In genomic region chr5:115212861-115213260, GRCm38 (mm10) we compare ENCODE assay signal across 21 mouse cellular contexts. TPM values are rescaled to one million over a fixed set of nuclear protein-coding genes. Genes with fewer than 3 reads are reported as not detected.
DNase-seq lines count a peak whose midpoint lies in the region; ATAC-seq and TF ChIP-seq lines count a peak whose summit lies in the region.
"Had no signal": no experiment of that assay in that cellular context is flagged by ENCODE, and none has a peak within 500 bp of the region (broad histone marks: within the 10 kb centered on the region; RNA-seq: fewer than 3 reads in every experiment).

No protein-coding gene starts in this region.

- H3K4me3 ChIP-seq in forebrain, embryonic 14.5 days (ENCODE audit: low read depth, low read length): no peak overlapping the region
- no peak overlapping the region for H3K4me3 ChIP-seq in forebrain, embryonic 11.5 days (ENCODE audit: low read depth, low read length)
- no peak overlapping the region for H3K4me3 ChIP-seq in left cerebral cortex, adult 2 months
- H3K4me3 ChIP-seq in MEL (ENCODE audit: control insufficient read depth in 1 of 2, insufficient read depth in 1 of 2, low read depth in 2 of 2, low read length in 2 of 2): no peak overlapping the region
- no peak overlapping the region for H3K4me3 ChIP-seq in midbrain, embryonic 13.5 days (replicated peaks)
- H3K4me3 ChIP-seq: embryonic facial prominence, embryonic 12.5 days; forebrain, embryonic 13.5 days; gastrocnemius, adult 2 months; heart, embryonic 13.5 days; hindbrain, embryonic 15.5 days had no signal

- no peaks in the 10 kb centered on the region for H3K9me3 ChIP-seq in forebrain, embryonic 14.5 days (replicated peaks; ENCODE audit: control insufficient read depth, low read length)
- H3K9me3 ChIP-seq in forebrain, embryonic 11.5 days (ENCODE audit: control insufficient read depth, low read length): no peaks in the 10 kb centered on the region
- H3K9me3 ChIP-seq in MEL (replicated peaks; ENCODE audit: insufficient read depth, low read length): no peaks in the 10 kb centered on the region
- no peaks in the 10 kb centered on the region for H3K9me3 ChIP-seq in midbrain, embryonic 13.5 days
- H3K9me3 ChIP-seq: embryonic facial prominence, embryonic 12.5 days; forebrain, embryonic 13.5 days; heart, embryonic 13.5 days; hindbrain, embryonic 15.5 days had no signal

- no peaks in the 10 kb centered on the region for H3K36me3 ChIP-seq in forebrain, embryonic 14.5 days (ENCODE audit: control insufficient read depth, insufficient read depth, low read length)
- H3K36me3 ChIP-seq in forebrain, embryonic 11.5 days (ENCODE audit: control insufficient read depth, insufficient read depth, low read length): no peaks in the 10 kb centered on the region
- H3K36me3 ChIP-seq in MEL (ENCODE audit: control insufficient read depth in 1 of 2, insufficient read depth in 2 of 2, low read length in 2 of 2): peaks cover 0 to 3% of the 10 kb centered on the region in 2 experiments; a peak in 2 of 4 replicates
- H3K36me3 ChIP-seq in midbrain, embryonic 13.5 days: no peaks in the 10 kb centered on the region
- H3K36me3 ChIP-seq: embryonic facial prominence, embryonic 12.5 days; heart, embryonic 13.5 days; hindbrain, embryonic 15.5 days had no signal

- intact Hi-C loops in left cerebral cortex, adult 2 months (cut with DNase I): loop anchor here (1.0 kb wide), 1 partner anchor 18 kb away; no protein-coding TSS in a partner anchor

- no peak for TF ChIP-seq POLR2A in MEL (IDR thresholded peaks at IDR 0.05; ENCODE audit: control insufficient read depth in 1 of 2, insufficient read depth in 1 of 2, low read depth in 1 of 2, low read length in 2 of 2, poor library complexity in 1 of 2)

- 69% methylated on average over 4 of the region's 4 CpGs for WGBS in forebrain, embryonic 14.5 days
- WGBS in forebrain, embryonic 11.5 days: 69% methylated on average over 4 of the region's 4 CpGs
- WGBS in midbrain, embryonic 13.5 days: 68% methylated on average over 4 of the region's 4 CpGs

- ATAC-seq in forebrain, embryonic 14.5 days: no peak
- ATAC-seq in forebrain, embryonic 11.5 days (replicated peaks; ENCODE audit: low FRiP score): no peak
- no peak for ATAC-seq in midbrain, embryonic 13.5 days
- ATAC-seq: activated CD4-positive, CD25-positive, alpha-beta regulatory T cell, adult 4 months; forebrain, embryonic 13.5 days; intestine, embryonic 16.5 days had no signal

- TF ChIP-seq CTCF in left cerebral cortex, adult 2 months (IDR thresholded peaks at IDR 0.05): no peak
- no peak for TF ChIP-seq CTCF in MEL (IDR thresholded peaks at IDR 0.05 in 2 of 3, conservative IDR thresholded peaks at IDR 0.05 in 1 of 3; ENCODE audit: control insufficient read depth in 1 of 3, insufficient read depth in 1 of 3, low read depth in 2 of 3, low read length in 3 of 3, poor library complexity in 1 of 3, severe bottlenecking in 1 of 3)

- TF ChIP-seq EP300 in MEL (IDR thresholded peaks at IDR 0.05; ENCODE audit: low read depth in 1 of 2, low read length in 2 of 2): no peak

- DNase-seq in forebrain, embryonic 14.5 days (ENCODE audit: low spot score): no peak
- no peak for DNase-seq in forebrain, embryonic 11.5 days (ENCODE audit: low spot score)
- no peak for DNase-seq in left cerebral cortex, adult 2 months (ENCODE audit: extremely low spot score in 1 of 2, low spot score in 2 of 2)
- DNase-seq in left cerebral cortex, adult 11 months (ENCODE audit: low spot score): no peak
- no peak for DNase-seq in MEL (ENCODE audit: low read depth, low spot score)
- DNase-seq in brain, adult 2 months (ENCODE audit: low read depth, low spot score): peak; percentile 89
- DNase-seq: cerebellum, adult 11 months; cerebellum, adult 8-10 months; embryo, embryonic 11 days; gastrocnemius, adult 2 months; gastrocnemius, postnatal 25 days; heart, postnatal 36 days; kidney, adult 2 months had no signal

- no peak for TF ChIP-seq RAD21 in MEL (IDR thresholded peaks at IDR 0.05; ENCODE audit: low read depth, low read length)

- peaks cover 7% of the 10 kb centered on the region for H3K4me1 ChIP-seq in forebrain, embryonic 14.5 days (ENCODE audit: control insufficient read depth, insufficient read depth, low read length)
- no peaks in the 10 kb centered on the region; the same call in 1 of the 2 replicates for H3K4me1 ChIP-seq in forebrain, embryonic 11.5 days (replicated peaks; ENCODE audit: control insufficient read depth, insufficient read depth, low read length)
- peaks cover 0 to 8% of the 10 kb centered on the region in 2 experiments; a peak in 2 of 4 replicates for H3K4me1 ChIP-seq in MEL (ENCODE audit: control insufficient read depth in 1 of 2, insufficient read depth in 2 of 2, low read length in 2 of 2)
- peaks cover 8% of the 10 kb centered on the region; the same call in 1 of the 2 replicates for H3K4me1 ChIP-seq in midbrain, embryonic 13.5 days (replicated peaks)

- 0 out of 2 replicates have a peak, but pooled peaks cover 3% of the 10 kb centered on the region for H3K27me3 ChIP-seq in forebrain, embryonic 14.5 days (replicated peaks; ENCODE audit: control insufficient read depth, insufficient read depth, low read length)
- no peaks in the 10 kb centered on the region for H3K27me3 ChIP-seq in forebrain, embryonic 11.5 days (ENCODE audit: control insufficient read depth, insufficient read depth, low read length)
- H3K27me3 ChIP-seq in MEL (ENCODE audit: control insufficient read depth in 1 of 2, insufficient read depth in 2 of 2, low read length in 2 of 2): no peaks in the 10 kb centered on the region
- peaks cover 15% of the 10 kb centered on the region; the same call in 1 of the 2 replicates for H3K27me3 ChIP-seq in midbrain, embryonic 13.5 days
- H3K27me3 ChIP-seq: hindbrain, embryonic 15.5 days had no signal

- no peak overlapping the region for H3K4me2 ChIP-seq in forebrain, embryonic 14.5 days (ENCODE audit: low read length)
- no peak overlapping the region for H3K4me2 ChIP-seq in forebrain, embryonic 11.5 days (ENCODE audit: low read depth, low read length, severe bottlenecking)
- H3K4me2 ChIP-seq in midbrain, embryonic 13.5 days (replicated peaks): no peak overlapping the region
- H3K4me2 ChIP-seq: embryonic facial prominence, embryonic 12.5 days; forebrain, embryonic 13.5 days; heart, embryonic 13.5 days; hindbrain, embryonic 15.5 days had no signal

- no peak overlapping the region for H3K9ac ChIP-seq in forebrain, embryonic 14.5 days (ENCODE audit: low read length)
- no peak overlapping the region for H3K9ac ChIP-seq in forebrain, embryonic 11.5 days (ENCODE audit: low read length)
- no peak overlapping the region for H3K9ac ChIP-seq in MEL (ENCODE audit: control insufficient read depth, low read depth, low read length, poor library complexity, severe bottlenecking)
- H3K9ac ChIP-seq in midbrain, embryonic 13.5 days (replicated peaks): no peak overlapping the region
- H3K9ac ChIP-seq: embryonic facial prominence, embryonic 12.5 days; forebrain, embryonic 13.5 days; heart, embryonic 13.5 days; hindbrain, embryonic 15.5 days had no signal

- H3K27ac ChIP-seq in forebrain, embryonic 14.5 days (ENCODE audit: low read depth, low read length): peak overlapping the region; percentile 9; the same call in 1 of the 2 replicates
- no peak overlapping the region for H3K27ac ChIP-seq in forebrain, embryonic 11.5 days (ENCODE audit: low read depth, low read length)
- peak overlapping the region; percentile 72 for H3K27ac ChIP-seq in left cerebral cortex, adult 2 months
- H3K27ac ChIP-seq in MEL (ENCODE audit: control insufficient read depth, low read depth, low read length): no peak overlapping the region
- no peak overlapping the region for H3K27ac ChIP-seq in midbrain, embryonic 13.5 days
- H3K27ac ChIP-seq: embryonic facial prominence, embryonic 12.5 days; forebrain, embryonic 13.5 days; gastrocnemius, adult 2 months; heart, embryonic 13.5 days; hindbrain, embryonic 15.5 days had no signal

- H3K79me2 ChIP-seq in MEL (ENCODE audit: control insufficient read depth, insufficient read depth, low read length, poor library complexity): no peaks in the 10 kb centered on the region

RNA-seq across cellular contexts. Expression of gene Cabp1, which starts 18.7 kb away (rescaled TPM):
- polyA plus RNA-seq in forebrain, embryonic 14.5 days (2014; fragmentation: Nextera tagmentation; extraction: Ambion mirVana): 7.1 and 10.1 TPM in 2 replicates
- polyA plus RNA-seq in forebrain, embryonic 11.5 days (2014; fragmentation: Nextera tagmentation; extraction: Ambion mirVana): 1.2 and 1.5 TPM in 2 replicates
- total RNA-seq in left cerebral cortex, adult 2 months (2021): 100 to 1,000 TPM; 319 to 335 TPM
- total RNA-seq in MEL (2012; rRNA removed): 0.35 and 0.52 TPM in 2 replicates
- 1 to 10 TPM in 1 of 2 experiments, not detected in 1; 1.7 TPM for polyA plus RNA-seq in MEL (2012; ENCODE audit: insufficient read depth in 1 of 2, insufficient read length in 2 of 2, low read depth in 1 of 2, low replicate concordance in 2 of 2, missing spikeins in 1 of 2)
- polyA plus RNA-seq in midbrain, embryonic 13.5 days (2015; fragmentation: Nextera tagmentation; extraction: Ambion mirVana): 2.0 and 2.7 TPM in 2 replicates
- total RNA-seq: granulocyte monocyte progenitor cell, adult 5-6 weeks had no signal

RNA-seq across cellular contexts. Expression of gene Pop5, which starts 22.8 kb away (rescaled TPM):
- 101 and 105 TPM in 2 replicates for polyA plus RNA-seq in forebrain, embryonic 14.5 days (2014; fragmentation: Nextera tagmentation; extraction: Ambion mirVana)
- polyA plus RNA-seq in forebrain, embryonic 11.5 days (2014; fragmentation: Nextera tagmentation; extraction: Ambion mirVana): 98.4 and 105 TPM in 2 replicates
- total RNA-seq in left cerebral cortex, adult 2 months (2021): 100 to 1,000 TPM; 116 to 117 TPM
- total RNA-seq in MEL (2012; rRNA removed): 166 and 208 TPM in 2 replicates
- 100 to 1,000 TPM; 103 to 388 TPM for polyA plus RNA-seq in MEL (2012; ENCODE audit: insufficient read depth in 1 of 2, insufficient read length in 2 of 2, low read depth in 1 of 2, low replicate concordance in 2 of 2, missing spikeins in 1 of 2)
- polyA plus RNA-seq in midbrain, embryonic 13.5 days (2015; fragmentation: Nextera tagmentation; extraction: Ambion mirVana): 87.7 and 110 TPM in 2 replicates

RNA-seq across cellular contexts. Expression of gene Mlec, which starts 54.9 kb away (rescaled TPM):
- 11.4 and 12.5 TPM in 2 replicates for polyA plus RNA-seq in forebrain, embryonic 14.5 days (2014; fragmentation: Nextera tagmentation; extraction: Ambion mirVana)
- polyA plus RNA-seq in forebrain, embryonic 11.5 days (2014; fragmentation: Nextera tagmentation; extraction: Ambion mirVana): 56.3 and 56.4 TPM in 2 replicates
- 10 to 100 TPM; 87.8 to 89.8 TPM for total RNA-seq in left cerebral cortex, adult 2 months (2021)
- total RNA-seq in MEL (2012; rRNA removed): 146 and 167 TPM in 2 replicates
- polyA plus RNA-seq in MEL (2012; ENCODE audit: insufficient read depth in 1 of 2, insufficient read length in 2 of 2, low read depth in 1 of 2, low replicate concordance in 2 of 2, missing spikeins in 1 of 2): 100 to 1,000 TPM in 1 of 2 experiments, not detected in 1; 156 TPM
- 21.1 and 25.3 TPM in 2 replicates for polyA plus RNA-seq in midbrain, embryonic 13.5 days (2015; fragmentation: Nextera tagmentation; extraction: Ambion mirVana)

RNA-seq across cellular contexts. Expression of gene Rnf10, which starts 59.8 kb away (rescaled TPM):
- polyA plus RNA-seq in forebrain, embryonic 14.5 days (2014; fragmentation: Nextera tagmentation; extraction: Ambion mirVana): 64.3 and 75.2 TPM in 2 replicates
- polyA plus RNA-seq in forebrain, embryonic 11.5 days (2014; fragmentation: Nextera tagmentation; extraction: Ambion mirVana): 109 and 110 TPM in 2 replicates
- 100 to 1,000 TPM; 253 to 265 TPM for total RNA-seq in left cerebral cortex, adult 2 months (2021)
- 44.4 and 57.3 TPM in 2 replicates for total RNA-seq in MEL (2012; rRNA removed)
- polyA plus RNA-seq in MEL (2012; ENCODE audit: insufficient read depth in 1 of 2, insufficient read length in 2 of 2, low read depth in 1 of 2, low replicate concordance in 2 of 2, missing spikeins in 1 of 2): 100 to 1,000 TPM; 165 to 254 TPM
- polyA plus RNA-seq in midbrain, embryonic 13.5 days (2015; fragmentation: Nextera tagmentation; extraction: Ambion mirVana): 146 and 160 TPM in 2 replicates

Comparison
In these comparisons a context has a peak if more than half of its experiments do, and no peak if none do; other contexts are left out.
1. H3K27ac ChIP-seq: peak in forebrain, embryonic 14.5 days (single experiment) and left cerebral cortex, adult 2 months (single experiment); none in forebrain, embryonic 11.5 days (single experiment), MEL (single experiment) and midbrain, embryonic 13.5 days (single experiment).